ENCODE assay signal across 8 mouse cellular contexts in the genomic region with DNA sequence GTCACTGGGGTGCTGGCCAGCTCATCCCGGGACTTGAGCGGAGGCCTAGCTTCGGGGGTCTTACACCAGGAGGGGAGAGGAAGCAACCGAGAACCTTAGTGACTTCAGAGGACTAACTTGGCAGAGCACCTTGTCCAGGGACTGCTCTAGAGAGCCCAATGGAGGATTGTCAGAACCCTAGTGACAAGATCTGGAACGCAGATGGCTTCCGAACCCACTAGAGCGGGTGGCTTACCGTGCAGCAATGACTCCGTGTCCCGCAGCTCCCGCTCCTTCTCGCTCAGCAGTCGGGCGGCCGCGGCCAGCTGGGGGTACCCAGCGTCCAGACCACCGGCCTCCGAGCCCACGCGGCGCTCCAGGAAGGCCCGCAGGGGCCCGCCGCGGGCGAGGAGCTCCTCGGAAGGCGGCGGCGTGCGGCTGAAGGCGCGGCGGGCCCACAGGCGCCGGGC. TPM values are rescaled to one million over a fixed set of nuclear protein-coding genes. Genes with fewer than 3 reads are reported as not detected.
DNase-seq lines count a peak whose midpoint lies in the region; ATAC-seq and TF ChIP-seq lines count a peak whose summit lies in the region.

No protein-coding gene starts in this region.

- H3K9me3 ChIP-seq in MEL (replicated peaks; ENCODE audit: insufficient read depth, low read length): no peaks in the 10 kb centered on the region
- H3K9me3 ChIP-seq in embryonic facial prominence, embryonic 15.5 days (replicated peaks): no peaks in the 10 kb centered on the region
- H3K9me3 ChIP-seq in neural tube, embryonic 15.5 days (replicated peaks): no peaks in the 10 kb centered on the region

- H3K4me1 ChIP-seq in MEL (ENCODE audit: control insufficient read depth in 1 of 2, insufficient read depth in 2 of 2, low read length in 2 of 2): peaks cover 12% of the 10 kb centered on the region in 2 experiments; a peak in 3 of 4 replicates
- H3K4me1 ChIP-seq in embryonic facial prominence, embryonic 15.5 days: peaks cover 13% of the 10 kb centered on the region
- H3K4me1 ChIP-seq in neural tube, embryonic 15.5 days: peaks cover 24% of the 10 kb centered on the region

- no peak for TF ChIP-seq CTCF in MEL (IDR thresholded peaks at IDR 0.05 in 2 of 3, conservative IDR thresholded peaks at IDR 0.05 in 1 of 3; ENCODE audit: control insufficient read depth in 1 of 3, insufficient read depth in 1 of 3, low read depth in 2 of 3, low read length in 3 of 3, poor library complexity in 1 of 3, severe bottlenecking in 1 of 3)

- H3K79me2 ChIP-seq in MEL (ENCODE audit: control insufficient read depth, insufficient read depth, low read length, poor library complexity): peaks cover 14% of the 10 kb centered on the region

- peaks cover 11 to 14% of the 10 kb centered on the region in 2 experiments for H3K36me3 ChIP-seq in MEL (ENCODE audit: control insufficient read depth in 1 of 2, insufficient read depth in 2 of 2, low read length in 2 of 2)
- H3K36me3 ChIP-seq in embryonic facial prominence, embryonic 15.5 days: peaks cover 15% of the 10 kb centered on the region
- peaks cover 20% of the 10 kb centered on the region for H3K36me3 ChIP-seq in neural tube, embryonic 15.5 days

- under 1% methylated on average over 35 of the region's 37 CpGs for WGBS in embryonic facial prominence, embryonic 15.5 days
- under 1% methylated on average over 37 of the region's 37 CpGs for WGBS in neural tube, embryonic 15.5 days

- peak overlapping the region; percentile 57 for H3K27ac ChIP-seq in MEL (ENCODE audit: control insufficient read depth, low read depth, low read length)
- H3K27ac ChIP-seq in embryonic facial prominence, embryonic 15.5 days (replicated peaks): peak overlapping the region; percentile 94
- H3K27ac ChIP-seq in neural tube, embryonic 15.5 days (replicated peaks): peak overlapping the region; percentile 88

- TF ChIP-seq EP300 in MEL (IDR thresholded peaks at IDR 0.05; ENCODE audit: low read depth in 1 of 2, low read length in 2 of 2): no peak

- H3K4me2 ChIP-seq in embryonic facial prominence, embryonic 15.5 days (replicated peaks): peak overlapping the region; percentile 58
- peak overlapping the region; percentile 61 for H3K4me2 ChIP-seq in neural tube, embryonic 15.5 days

- H3K9ac ChIP-seq in MEL (ENCODE audit: control insufficient read depth, low read depth, low read length, poor library complexity, severe bottlenecking): peak overlapping the region; percentile 93
- H3K9ac ChIP-seq in embryonic facial prominence, embryonic 15.5 days: peak overlapping the region; percentile 85
- peak overlapping the region; percentile 89 for H3K9ac ChIP-seq in neural tube, embryonic 15.5 days (replicated peaks)

- H3K27me3 ChIP-seq in MEL (ENCODE audit: control insufficient read depth in 1 of 2, insufficient read depth in 2 of 2, low read length in 2 of 2): no peaks in the 10 kb centered on the region
- H3K27me3 ChIP-seq in embryonic facial prominence, embryonic 15.5 days: no peaks in the 10 kb centered on the region
- no peaks in the 10 kb centered on the region for H3K27me3 ChIP-seq in neural tube, embryonic 15.5 days (replicated peaks)

- ATAC-seq in embryonic facial prominence, embryonic 15.5 days (ENCODE audit: insufficient number of reproducible peaks, low FRiP score, low TSS enrichment, low read depth): no peak; the same call in 1 of the 2 replicates
- peak; percentile 54; the same call in 1 of the 2 replicates for ATAC-seq in neural tube, embryonic 15.5 days (ENCODE audit: low FRiP score)
- no peak for ATAC-seq in erythroid progenitor cell, adult 5-6 weeks (replicated peaks; ENCODE audit: low FRiP score, poor library complexity, severe bottlenecking)

- H3K4me3 ChIP-seq in MEL (ENCODE audit: control insufficient read depth in 1 of 2, insufficient read depth in 1 of 2, low read depth in 2 of 2, low read length in 2 of 2): peak overlapping the region; percentile 88 to 92
- peak overlapping the region; percentile 92 for H3K4me3 ChIP-seq in embryonic facial prominence, embryonic 15.5 days (replicated peaks)
- H3K4me3 ChIP-seq in neural tube, embryonic 15.5 days (replicated peaks): peak overlapping the region; percentile 90

- no peak for TF ChIP-seq RAD21 in MEL (IDR thresholded peaks at IDR 0.05; ENCODE audit: low read depth, low read length)

- peak; percentile 39 for DNase-seq in layer of hippocampus, adult 11-12 months (ENCODE audit: low spot score)
- DNase-seq in layer of hippocampus, adult 9-10 months (ENCODE audit: low spot score): no peak
- DNase-seq in MEL (ENCODE audit: low read depth, low spot score): peak; percentile 53
- DNase-seq in layer of hippocampus, adult 9-11 months: peak; percentile 33
- DNase-seq in urinary bladder, adult 18-20 months (ENCODE audit: low spot score in 2 of 2): no peak

- TF ChIP-seq POLR2A in MEL (IDR thresholded peaks at IDR 0.05; ENCODE audit: control insufficient read depth in 1 of 2, insufficient read depth in 1 of 2, low read depth in 1 of 2, low read length in 2 of 2, poor library complexity in 1 of 2): no peak

TF ChIP-seq in MEL, 35 proteins besides CTCF, POLR2A, EP300 and RAD21:
- no peak for TF ChIP-seq POLR2AphosphoS5 (IDR thresholded peaks at IDR 0.05; ENCODE audit: borderline replicate concordance, low read depth, low read length)
- no peak for TF ChIP-seq ZKSCAN1 (IDR thresholded peaks at IDR 0.05; ENCODE audit: low read depth, low read length)
- no peak for TF ChIP-seq POLR2AphosphoS2 (IDR thresholded peaks at IDR 0.05; ENCODE audit: low read length)
- TF ChIP-seq ZC3H11A (IDR thresholded peaks at IDR 0.05; ENCODE audit: low read depth, low read length): no peak
- TF ChIP-seq BHLHE40 (IDR thresholded peaks at IDR 0.05; ENCODE audit: borderline replicate concordance, low read depth, low read length): no peak
- TF ChIP-seq SIN3A (IDR thresholded peaks at IDR 0.05; ENCODE audit: low read length): no peak; the same call in 1 of the 2 replicates
- TF ChIP-seq ZMIZ1 (IDR thresholded peaks at IDR 0.05; ENCODE audit: low read depth, low read length): no peak
- no peak for TF ChIP-seq TCF12 (IDR thresholded peaks at IDR 0.05; ENCODE audit: low read depth, low read length)
- no peak for TF ChIP-seq NELFE (IDR thresholded peaks at IDR 0.05; ENCODE audit: low read depth, low read length)
- no peak for TF ChIP-seq MAX (IDR thresholded peaks at IDR 0.05; ENCODE audit: low read length)

RNA-seq across cellular contexts. Expression of a gene that starts 0.4 kb away (rescaled TPM):
- total RNA-seq in MEL (2012; rRNA removed): 4.0 and 4.6 TPM in 2 replicates
- polyA plus RNA-seq in MEL (2012; ENCODE audit: insufficient read depth in 1 of 2, insufficient read length in 2 of 2, low read depth in 1 of 2, low replicate concordance in 2 of 2, missing spikeins in 1 of 2): 1 to 10 TPM in 1 of 2 experiments, not detected in 1; 5.6 TPM
- 13.8 and 14.1 TPM in 2 replicates for polyA plus RNA-seq in embryonic facial prominence, embryonic 15.5 days (2015; fragmentation: Nextera tagmentation; extraction: Ambion mirVana)
- 12.1 and 12.3 TPM in 2 replicates for polyA plus RNA-seq in neural tube, embryonic 15.5 days (2015; fragmentation: Nextera tagmentation; extraction: Ambion mirVana)
- total RNA-seq in erythroid progenitor cell, adult 5-6 weeks (2015; ENCODE audit: low replicate concordance): 23.5 and 37.8 TPM in 2 replicates
- 50.7 and 100 TPM in 2 replicates for total RNA-seq in erythroid progenitor cell, adult 5-6 weeks (2017; ENCODE audit: low replicate concordance)

RNA-seq across cellular contexts. Expression of a gene that starts 17.9 kb away (rescaled TPM):
- total RNA-seq in MEL (2012; rRNA removed): 41.0 and 48.7 TPM in 2 replicates
- polyA plus RNA-seq in MEL (2012; ENCODE audit: insufficient read depth in 1 of 2, insufficient read length in 2 of 2, low read depth in 1 of 2, low replicate concordance in 2 of 2, missing spikeins in 1 of 2): 1,000 to 10,000 TPM in 1 of 2 experiments, 10 to 100 TPM in 1; 36.1 to 1,320 TPM
- polyA plus RNA-seq in embryonic facial prominence, embryonic 15.5 days (2015; fragmentation: Nextera tagmentation; extraction: Ambion mirVana): 51.4 and 53.4 TPM in 2 replicates
- polyA plus RNA-seq in neural tube, embryonic 15.5 days (2015; fragmentation: Nextera tagmentation; extraction: Ambion mirVana): 12.0 and 21.9 TPM in 2 replicates
- total RNA-seq in erythroid progenitor cell, adult 5-6 weeks (2015; ENCODE audit: low replicate concordance): 201 and 247 TPM in 2 replicates
- 178 and 231 TPM in 2 replicates for total RNA-seq in erythroid progenitor cell, adult 5-6 weeks (2017; ENCODE audit: low replicate concordance)

Comparison
In these comparisons a context has a peak if more than half of its experiments do, and no peak if none do; other contexts are left out.
1. DNase-seq: peak in layer of hippocampus, adult 11-12 months (single experiment), MEL (single experiment) and layer of hippocampus, adult 9-11 months (single experiment); none in layer of hippocampus, adult 9-10 months (single experiment) and urinary bladder, adult 18-20 months (0 of 2).
2. Peak in every context shown above with its lines, with median percentiles within 50 percentile points of each other: H3K27ac ChIP-seq, H3K4me3 ChIP-seq and H3K9ac ChIP-seq.